Mouse (Mus musculus) naive thymus-derived CD4-positive, alpha-beta T cell, adult 2 months (primary cell): ENCODE measurements around the gene Grm1.

ENCODE experiments used
- DNase-seq: peaks from one replicate; pipeline ENCODE4 v3.0.0-alpha.2; 2011; ENCODE audit warnings: low read depth

Grm1 gene

DNA sequence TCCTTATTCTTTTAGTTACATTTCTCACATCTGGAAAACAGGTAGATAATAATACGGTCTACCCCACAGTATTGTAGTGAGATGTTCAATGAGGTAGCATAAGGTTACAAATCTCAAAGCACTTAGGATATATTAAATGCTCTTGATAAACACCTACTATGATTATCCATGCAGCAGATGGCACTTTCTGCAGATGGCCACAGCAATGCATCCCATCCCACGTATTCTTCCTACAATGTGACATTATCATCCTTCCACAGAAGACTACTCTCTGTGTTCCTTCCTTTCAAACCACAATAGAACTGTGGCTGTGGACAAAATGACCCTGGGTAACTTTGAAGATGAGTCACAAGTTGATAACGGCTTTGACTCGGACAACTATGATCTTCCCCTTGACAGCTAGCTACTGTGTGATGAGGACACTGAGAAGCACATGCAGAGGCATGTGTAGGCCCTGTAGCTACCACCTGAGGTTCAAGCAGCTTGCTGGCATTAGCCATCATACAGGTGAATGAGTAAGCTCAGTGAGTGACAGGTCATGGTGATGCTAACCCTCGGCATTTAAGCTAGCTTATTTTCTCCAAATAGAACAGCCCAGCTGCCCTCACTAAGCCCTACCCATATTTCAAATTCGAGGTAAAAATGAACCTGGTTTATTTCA is 117.5 kb downstream of the Grm1 start:
- DNase-seq: no peak

DNA sequence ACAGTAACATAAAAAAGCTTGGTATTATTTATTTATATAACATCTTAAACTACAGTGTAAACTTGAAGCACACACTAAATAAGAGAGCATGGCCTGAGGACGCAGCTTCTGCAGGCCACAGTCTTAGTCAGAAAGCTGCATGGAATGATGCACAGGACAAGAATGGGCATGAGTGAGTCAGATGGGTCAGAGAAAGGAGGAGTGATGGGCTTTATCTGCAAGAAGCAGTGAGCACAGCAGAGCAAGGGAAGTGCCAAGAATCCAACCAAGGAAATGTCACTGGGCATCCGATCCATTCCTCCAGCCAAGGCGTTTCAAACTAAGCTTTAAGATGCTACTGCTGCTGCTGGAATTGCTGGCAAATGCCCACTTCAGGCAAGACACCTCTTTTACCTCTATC is 131.6 kb downstream of the Grm1 start:
- DNase-seq: no peak

DNA sequence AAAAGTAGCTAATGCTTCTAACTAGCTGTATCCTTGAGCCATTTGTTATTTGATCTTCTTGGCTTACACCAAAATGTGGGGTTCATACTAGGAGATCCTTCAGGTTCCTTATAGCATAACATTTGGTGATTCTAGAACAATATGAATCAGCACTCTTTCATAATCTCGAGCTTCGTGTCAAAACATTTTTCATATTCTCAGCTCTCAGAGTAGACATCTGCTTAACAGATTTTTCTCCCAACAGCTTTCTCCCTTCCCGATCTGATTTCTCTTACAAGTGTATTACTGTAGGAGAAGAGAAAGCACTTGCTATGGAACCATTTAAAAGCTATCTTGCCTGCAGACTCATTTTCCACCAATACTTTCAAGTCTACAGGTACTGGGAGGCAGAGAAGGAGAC is 133.0 kb downstream of the Grm1 start:
- no peak for DNase-seq

DNA sequence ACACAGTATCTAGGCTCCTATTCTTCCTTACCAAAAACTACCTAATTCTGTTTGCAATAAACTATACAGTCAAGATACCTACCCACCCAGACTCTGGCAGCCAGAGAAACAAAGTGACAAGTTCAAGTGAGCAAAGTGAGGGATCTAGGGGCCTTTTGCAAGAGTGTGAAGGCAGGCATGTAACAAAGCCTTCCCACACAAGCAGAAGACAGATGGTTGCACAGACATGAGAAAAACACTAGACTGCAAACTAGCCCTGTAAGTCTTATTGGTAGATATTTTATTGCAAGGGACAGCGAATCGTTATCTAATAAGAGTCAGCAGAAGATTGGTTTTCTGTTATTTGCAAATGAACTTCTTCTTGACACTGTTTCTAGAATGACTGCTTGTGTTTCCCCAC is 134.6 kb downstream of the Grm1 start:
- no peak for DNase-seq

DNA sequence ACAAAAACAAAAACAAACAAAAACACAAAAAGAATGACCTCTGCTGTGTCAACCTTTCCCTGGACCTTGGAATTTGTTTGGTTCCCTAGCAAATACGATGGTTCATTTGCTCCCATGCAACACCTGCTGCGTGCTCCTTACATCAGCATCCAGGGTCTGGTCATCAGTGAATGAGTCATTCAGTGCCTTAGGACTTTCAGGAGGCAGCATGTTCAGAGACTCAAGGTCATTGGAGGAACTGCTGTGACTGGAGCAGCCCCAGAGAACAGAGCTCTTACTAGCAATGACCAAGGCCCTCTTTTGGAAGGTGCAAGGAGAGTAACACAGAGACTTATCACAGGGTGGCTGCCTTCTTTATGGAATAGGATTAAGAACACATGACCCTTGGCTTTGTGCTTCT is 138.2 kb downstream of the Grm1 start:
- no peak for DNase-seq

DNA sequence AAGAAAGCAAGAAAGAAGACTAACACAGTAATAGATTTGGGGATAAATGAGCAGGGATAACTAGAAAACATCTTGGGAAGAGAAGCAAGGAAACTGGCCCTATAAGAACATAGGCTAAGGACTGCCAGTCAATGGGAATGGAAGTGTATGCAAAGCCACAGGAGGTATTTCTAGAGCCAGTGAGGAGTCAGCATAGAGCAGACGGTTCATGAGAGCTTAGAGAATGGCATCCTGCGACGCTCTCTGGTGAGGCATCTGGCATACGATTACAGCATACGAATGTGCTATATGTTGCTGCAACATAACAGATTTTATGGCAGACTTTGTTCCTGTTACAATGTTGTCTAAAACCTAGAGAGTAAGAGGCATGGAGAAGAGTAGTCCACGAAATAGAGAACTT is 139.9 kb downstream of the Grm1 start:
- DNase-seq: no peak

DNA sequence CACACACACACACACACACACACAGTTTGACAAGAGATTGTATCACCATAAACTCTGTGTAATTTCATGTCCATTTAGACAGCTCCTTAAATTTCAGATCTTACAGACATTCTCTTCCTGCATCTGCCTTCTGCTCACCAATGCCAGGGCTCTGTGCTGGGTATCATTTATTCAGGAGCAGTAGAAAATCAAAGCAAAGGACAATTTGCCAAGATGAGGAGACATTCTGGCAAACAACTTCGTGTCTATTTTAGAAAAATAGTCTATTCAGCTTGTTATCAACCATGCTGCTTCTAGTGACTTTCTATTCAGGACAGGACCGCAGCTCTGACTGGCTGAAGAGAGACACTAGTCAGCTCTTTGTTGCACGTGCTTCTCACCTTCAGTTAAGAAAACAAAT is 146.3 kb downstream of the Grm1 start:
- DNase-seq: no peak

DNA sequence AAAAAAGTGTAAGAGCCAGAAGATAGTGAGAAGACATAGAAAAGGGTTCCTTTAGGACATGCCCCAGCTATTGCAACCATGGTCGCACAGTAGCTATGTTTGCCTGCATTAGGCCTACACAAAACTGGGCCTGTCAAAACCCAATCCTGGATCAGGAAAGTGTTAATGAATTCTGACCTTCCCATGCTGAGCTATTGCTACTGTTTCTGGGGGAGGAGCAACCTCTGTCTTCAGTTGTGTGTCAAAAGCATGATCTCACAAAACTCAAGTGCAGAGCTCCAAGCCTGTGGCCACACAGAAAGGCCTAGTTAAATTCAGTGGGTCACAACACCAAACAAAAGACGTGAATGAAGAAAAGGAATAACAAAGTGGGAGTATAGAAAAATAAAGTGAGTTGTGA is 152.5 kb downstream of the Grm1 start:
- DNase-seq: no peak

DNA sequence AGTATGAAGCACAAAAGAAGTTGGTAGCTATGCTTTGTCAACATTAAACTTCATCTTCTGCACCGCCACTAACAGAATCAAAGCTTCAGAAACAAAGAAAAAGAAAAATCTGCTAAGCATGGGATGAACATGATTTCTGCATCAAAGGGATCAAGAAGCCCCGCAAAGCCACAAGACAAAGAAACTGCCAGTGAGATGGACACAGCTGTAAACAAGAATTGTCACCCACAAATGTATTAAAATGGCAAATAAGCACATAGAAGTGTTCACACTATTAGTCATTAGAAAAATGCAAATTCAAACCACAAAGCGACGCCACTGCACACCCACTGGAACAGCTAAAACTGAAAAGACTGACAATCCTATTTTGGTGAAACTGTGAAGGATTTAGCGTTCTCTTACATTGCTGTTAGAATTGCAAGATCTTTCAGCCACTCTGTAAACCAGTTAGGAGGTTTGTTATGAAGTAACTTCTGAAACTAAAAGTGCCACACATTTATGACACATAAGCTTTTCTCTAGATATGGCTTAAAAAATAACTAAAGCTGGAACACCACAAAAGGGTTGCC is 153.3 kb downstream of the Grm1 start:
- DNase-seq: no peak

DNA sequence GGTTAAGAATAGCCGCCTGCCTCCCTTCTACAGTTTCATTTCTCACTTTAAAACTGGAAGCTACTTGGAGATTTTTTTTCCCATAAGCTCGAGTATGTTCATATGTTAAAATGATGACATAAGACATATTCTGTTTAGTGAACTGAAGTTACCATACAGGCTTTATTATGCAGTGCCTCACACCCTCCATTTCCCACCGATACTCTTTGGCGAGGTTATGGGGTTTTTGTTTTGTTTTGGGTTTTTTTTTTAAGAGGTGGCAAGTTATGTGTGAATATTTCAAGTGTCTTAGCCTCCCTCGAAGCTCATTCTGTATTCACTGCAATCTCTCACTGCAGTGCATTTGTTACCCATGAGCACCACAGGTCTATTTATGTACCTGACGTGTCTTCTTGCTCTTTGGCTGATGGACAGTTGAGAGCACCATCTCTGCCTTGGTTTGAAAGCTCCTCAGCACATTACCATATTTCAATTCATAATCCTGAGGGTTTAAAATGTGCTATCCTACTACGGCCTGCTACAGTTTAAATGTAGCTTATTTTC is 164.2 kb downstream of the Grm1 start:
- no peak for DNase-seq

DNA sequence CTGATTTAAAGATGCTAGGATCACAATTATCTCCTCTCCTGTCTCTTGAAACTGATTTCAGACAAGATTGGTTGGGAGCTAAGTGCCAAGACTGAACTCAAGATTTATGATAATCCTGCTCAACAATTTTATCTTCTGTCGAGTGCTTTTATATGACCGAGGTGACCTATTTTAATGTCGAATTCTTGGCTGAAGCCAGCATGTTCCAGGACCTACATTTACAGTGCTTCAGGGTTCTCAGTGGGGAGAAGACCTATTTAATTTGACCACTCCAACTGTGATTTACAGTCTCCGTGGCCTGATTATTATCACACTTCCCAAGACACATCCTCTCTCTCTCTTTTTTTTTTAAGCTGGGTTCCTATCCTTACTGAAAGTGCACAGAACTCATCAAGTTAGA is 168.5 kb downstream of the Grm1 start:
- DNase-seq: no peak

DNA sequence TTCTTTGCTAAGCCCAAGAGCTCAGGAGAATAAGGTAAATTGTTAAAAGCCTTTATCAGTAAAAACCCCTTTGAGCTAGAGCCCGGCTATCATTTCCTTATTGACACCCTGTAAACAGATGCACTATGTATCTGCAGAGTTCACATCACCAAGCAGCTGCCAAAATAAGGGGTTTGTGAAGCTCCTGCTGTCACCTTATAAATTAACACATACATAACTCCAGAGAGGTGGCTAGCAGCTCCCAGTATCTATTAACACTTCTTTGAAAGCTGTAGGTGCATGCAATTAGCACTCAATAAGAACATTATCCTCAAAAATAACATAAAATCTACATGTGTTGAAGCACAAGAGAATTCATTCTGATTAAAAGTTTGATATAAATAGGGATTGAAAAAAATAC is 191.9 kb downstream of the Grm1 start:
- DNase-seq: no peak

DNA sequence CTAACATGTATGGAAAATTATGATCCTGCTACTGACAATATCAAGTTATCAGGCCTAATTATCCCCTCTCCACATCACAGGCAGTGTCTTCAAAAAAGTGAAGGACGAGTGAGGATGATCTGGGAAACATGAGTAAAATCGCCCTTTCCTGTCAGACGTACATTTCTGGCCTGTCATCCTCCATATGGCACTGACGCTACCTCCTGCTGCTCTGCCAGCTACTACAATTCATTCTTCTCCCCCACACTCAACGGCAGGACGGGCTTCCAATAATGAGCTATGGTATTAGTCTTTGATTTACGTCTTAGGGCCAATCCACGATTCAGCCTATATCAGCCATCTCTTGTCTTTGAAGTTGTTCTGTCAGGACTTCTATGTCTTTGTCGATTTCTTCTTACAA is 193.6 kb downstream of the Grm1 start:
- no peak for DNase-seq

DNA sequence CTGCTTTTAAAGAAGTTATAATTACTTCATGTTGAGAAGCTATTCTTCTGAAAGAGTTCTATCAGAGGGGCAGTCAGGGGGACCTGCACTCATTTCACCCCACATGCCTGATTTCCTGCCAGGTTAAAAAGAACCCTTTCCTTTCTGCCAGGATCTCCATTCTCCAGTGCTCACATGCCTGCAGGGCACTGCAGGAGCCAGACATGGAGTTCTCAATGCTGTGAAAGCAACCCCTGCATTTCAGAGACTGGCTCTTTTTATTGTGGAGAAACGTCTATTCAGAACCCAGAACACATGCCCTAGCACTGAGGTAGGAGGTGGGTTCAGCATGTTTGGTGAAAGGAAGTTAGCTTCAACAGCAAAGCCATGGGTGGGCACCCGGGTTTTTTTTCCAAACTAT is 197.2 kb downstream of the Grm1 start:
- no peak for DNase-seq

DNA sequence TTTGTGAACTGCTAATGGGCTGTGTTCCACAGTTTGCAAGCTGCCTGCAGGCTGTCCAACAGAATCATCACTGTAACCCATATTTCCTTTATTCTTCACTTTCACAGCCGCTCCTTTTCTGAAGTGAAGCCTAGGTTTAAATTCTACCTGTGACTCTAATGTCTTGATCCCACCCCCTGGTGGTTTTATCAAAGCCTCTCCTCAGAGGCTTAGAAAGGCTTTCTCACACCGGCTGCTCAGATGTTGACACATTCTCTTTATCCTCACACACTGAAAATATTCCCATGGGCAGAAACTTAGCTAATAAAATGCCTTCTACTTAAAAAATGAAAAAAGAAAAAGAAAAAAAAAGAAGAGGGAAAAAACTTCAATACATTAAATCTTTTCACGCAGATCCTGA is 210.0 kb downstream of the Grm1 start:
- DNase-seq: no peak

DNA sequence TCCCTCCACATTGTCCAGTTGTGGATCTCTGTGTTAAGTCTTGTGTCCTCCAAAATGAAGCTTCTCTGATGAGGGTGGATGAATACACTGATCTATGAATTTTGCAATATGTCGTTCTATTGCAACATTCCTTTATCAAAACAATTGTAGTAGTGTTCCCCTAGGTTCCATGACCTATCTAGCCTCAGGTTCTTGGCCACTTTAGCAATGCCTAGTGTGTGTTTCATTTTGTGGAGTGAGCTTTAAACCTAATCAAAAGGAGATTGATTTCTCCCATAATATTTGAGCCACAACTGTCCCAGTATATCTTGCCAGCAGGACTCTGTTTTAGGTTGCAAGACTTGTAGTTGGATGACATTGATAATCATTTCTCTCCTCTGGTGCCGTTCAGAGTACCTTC is 211.9 kb downstream of the Grm1 start:
- no peak for DNase-seq

DNA sequence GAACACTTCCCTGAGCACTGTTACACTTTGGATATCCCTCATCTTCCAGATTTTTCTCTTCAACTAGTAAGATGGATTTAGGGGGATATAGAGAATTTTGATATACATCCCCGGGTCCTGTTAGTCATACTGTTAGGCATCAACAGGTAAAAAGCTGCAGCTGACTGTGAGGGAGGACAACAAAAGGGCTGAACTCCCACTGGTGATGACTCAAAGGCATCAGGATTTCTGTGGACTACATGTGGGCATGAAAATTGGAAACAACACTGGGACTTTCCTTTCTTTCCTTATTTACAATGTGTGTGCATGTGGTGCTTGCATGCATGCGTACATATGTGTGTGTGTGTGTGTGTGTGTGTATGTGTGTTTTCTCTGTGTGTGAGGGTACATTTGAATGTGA is 215.9 kb downstream of the Grm1 start:
- no peak for DNase-seq

DNA sequence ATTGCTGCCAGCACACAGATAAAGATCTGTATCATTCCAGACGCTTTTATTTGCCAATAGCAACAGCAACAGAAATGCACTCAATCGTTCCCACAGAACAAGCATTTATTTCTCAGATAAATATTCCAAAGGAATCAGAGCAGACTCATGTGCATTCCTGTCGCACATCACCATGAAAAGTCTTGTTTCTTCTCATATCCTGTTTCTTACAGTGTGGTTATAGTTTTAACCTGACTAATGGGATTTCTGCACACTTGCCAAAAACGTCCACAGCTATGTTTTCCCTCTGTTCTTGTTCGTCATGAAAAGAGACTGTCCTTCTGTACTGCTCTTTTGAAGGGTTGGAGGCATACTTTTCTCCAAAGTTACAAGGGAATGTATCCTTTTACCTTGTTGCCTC is 217.4 kb downstream of the Grm1 start:
- no peak for DNase-seq

DNA sequence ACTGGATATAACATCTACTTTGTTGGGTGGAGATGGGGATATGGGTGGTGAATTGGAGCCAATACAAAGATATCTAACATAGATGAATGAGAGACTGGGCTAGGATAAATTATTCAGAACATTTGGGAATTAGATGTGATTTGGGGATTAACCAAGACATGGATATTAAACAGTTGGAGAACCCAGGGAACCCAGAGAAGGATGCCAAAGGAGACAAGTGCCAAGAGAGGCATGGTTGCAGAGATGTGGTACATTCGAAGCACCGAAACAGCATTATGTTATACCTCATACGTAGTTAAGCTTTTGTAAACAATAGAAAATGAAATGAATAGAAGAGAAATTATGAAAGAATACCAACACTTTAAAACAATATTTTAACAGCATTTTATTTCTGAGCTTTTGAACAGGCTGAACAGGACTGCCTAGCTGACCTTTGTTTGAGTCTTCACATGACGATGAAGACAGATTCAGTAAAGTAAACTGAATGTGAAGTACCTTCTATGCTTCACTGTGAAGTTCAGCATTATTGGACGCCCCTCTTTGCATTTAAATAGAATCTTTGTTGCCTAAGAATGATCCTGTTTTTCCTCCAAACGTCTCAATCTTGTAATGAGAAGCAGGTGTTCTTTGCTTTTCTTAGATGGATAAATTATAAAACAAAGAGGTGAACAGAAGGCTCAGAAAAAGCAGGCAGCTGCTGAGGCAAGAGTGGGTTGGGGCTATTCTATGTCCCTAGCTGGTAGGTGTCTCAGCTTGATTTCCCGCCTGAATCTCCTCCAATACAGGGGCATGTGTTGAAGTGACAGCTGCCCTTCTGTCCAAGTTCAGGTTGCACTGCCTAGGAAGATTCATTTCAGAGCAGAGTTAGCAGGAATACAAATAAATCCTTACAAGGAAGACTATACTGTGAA is 234.5 kb downstream of the Grm1 start:
- DNase-seq: no peak

DNA sequence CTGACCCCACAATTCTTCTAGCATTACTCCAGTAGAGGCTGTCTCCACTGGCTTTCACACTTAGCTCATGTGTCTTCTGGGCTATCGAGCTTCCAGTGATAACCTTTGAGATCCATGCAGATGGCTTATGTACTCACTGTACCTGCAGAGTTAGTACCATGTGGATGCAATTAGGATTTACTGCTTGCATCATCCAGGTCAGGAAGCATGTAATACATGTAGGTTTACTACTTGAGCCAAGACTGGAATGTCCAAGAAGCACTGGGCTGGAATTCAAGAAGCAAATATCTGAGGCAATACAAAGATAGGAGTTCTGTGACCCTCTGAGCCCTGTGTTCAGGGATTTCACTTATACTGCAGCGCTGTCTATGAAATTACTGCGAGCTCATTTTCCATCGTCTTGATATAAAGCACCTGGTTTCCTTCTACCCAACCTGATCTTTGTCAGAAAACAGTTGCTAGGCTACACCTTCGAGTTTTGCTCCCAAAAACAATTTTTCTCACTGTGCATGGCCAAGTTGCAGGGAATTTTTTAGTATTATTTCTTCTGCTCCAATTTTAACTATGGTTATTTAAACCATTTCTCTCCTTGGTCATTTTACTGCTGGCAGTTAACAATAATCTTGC is 237.0 kb downstream of the Grm1 start:
- no peak for DNase-seq

DNA sequence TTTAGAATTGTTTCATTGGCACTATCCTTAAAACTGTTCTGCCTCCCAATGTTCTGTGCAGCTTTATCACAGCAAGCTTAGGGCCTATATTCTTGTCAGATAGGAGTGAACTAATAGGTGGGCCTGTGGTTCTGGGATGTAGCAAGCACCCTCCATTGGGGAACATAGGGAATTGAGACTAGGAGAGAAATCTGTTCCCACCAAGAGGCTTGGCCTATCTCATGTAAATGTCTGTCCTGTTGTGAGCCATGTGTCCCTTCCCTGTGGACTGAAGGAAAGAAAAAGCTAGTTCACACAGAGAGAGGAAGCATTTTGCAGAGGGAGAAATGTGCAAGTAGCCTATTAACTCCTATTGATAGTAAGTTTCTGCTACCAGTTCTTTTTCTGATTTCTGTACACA is 246.8 kb downstream of the Grm1 start:
- no peak for DNase-seq

DNA sequence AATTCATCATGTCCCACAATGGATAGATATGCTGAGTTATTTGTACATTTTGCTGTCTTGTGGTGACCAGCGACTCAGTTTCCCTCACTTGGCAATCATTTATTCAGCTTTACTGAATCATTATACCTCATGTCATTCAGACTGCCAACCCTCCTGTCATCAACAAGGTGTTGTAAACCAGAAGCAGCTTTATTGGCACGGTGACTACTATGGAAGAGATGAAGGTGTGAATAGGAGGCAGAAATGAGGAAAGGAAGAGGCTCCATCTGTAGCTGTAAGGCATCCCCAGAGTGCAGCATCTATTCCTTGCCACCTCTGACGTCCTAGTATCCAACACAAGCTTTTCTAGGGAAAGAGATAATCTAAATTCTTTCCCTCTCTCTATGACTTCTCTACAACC is 247.3 kb downstream of the Grm1 start:
- no peak for DNase-seq

DNA sequence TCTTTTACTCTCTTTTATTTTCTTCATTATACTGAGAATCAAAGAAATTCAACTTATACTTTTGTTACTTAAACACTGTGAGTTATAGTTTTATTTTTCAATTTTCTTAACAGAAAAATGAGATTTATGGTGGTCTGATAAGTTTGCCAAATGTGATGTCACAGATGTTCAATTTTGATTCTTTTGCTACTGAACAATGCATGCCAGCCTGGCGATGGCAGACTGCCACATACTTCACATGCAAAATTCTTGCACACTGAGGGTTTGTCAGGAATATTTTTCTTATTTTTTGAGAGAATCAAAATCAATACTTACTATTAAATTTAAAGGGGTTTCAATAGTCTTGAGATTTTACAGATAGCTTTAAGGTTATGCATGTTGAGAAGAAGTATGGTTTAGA is 251.0 kb downstream of the Grm1 start:
- DNase-seq: no peak
